23 mouse cellular contexts compared by ENCODE assay signal in genomic region chr2:146477491-146477890, GRCm38 (mm10). TPM values are rescaled to one million over a fixed set of nuclear protein-coding genes. Genes with fewer than 3 reads are reported as not detected.
DNase-seq lines count a peak whose midpoint lies in the region; TF ChIP-seq lines count a peak whose summit lies in the region.
"Had no signal": no experiment of that assay in that cellular context is flagged by ENCODE, and none has a peak within 500 bp of the region (broad histone marks: within the 10 kb centered on the region; RNA-seq: fewer than 3 reads in every experiment).

No protein-coding gene starts in this region.

- no peaks in the 10 kb centered on the region for H3K27me3 ChIP-seq in heart, embryonic 10.5 days (ENCODE audit: insufficient read depth, poor library complexity, severe bottlenecking)
- H3K27me3 ChIP-seq in thymus, adult 2 months (ENCODE audit: control insufficient read depth, insufficient read depth, low read length) = no peaks in the 10 kb centered on the region
- H3K27me3 ChIP-seq: CH12.LX; heart, embryonic 13.5 days; Patski had no signal

- WGBS in heart, embryonic 10.5 days = 90% methylated on average over 4 of the region's 4 CpGs
- WGBS in thymus, adult 2 months = 98% methylated on average over 4 of the region's 4 CpGs

- no peak for TF ChIP-seq POLR2A in thymus, adult 2 months (IDR thresholded peaks at IDR 0.05; ENCODE audit: control insufficient read depth, extremely low read depth, insufficient read depth, low read length, poor library complexity)

- peaks cover 4% of the 10 kb centered on the region; the same call in 1 of the 2 replicates for H3K4me1 ChIP-seq in heart, embryonic 10.5 days
- H3K4me1 ChIP-seq in thymus, adult 2 months (replicated peaks; ENCODE audit: control insufficient read depth, insufficient read depth, low read length) = no peaks in the 10 kb centered on the region

- H3K4me3 ChIP-seq in heart, embryonic 10.5 days = no peak overlapping the region
- H3K4me3 ChIP-seq in thymus, adult 2 months (ENCODE audit: control insufficient read depth, insufficient read depth, low read length) = no peak overlapping the region
- H3K4me3 ChIP-seq: heart, embryonic 13.5 days had no signal

- no peak for TF ChIP-seq CTCF in thymus, adult 2 months (IDR thresholded peaks at IDR 0.05; ENCODE audit: borderline replicate concordance, control insufficient read depth, extremely low read depth, insufficient read depth, low read length, poor library complexity)

- H3K9me3 ChIP-seq in heart, embryonic 10.5 days = no peaks in the 10 kb centered on the region
- H3K9me3 ChIP-seq: G1E; heart, embryonic 13.5 days had no signal

- H3K36me3 ChIP-seq in heart, embryonic 10.5 days = peaks cover 3% of the 10 kb centered on the region; the same call in 1 of the 2 replicates
- no peaks in the 10 kb centered on the region for H3K36me3 ChIP-seq in thymus, adult 2 months (ENCODE audit: control insufficient read depth, insufficient read depth, low read length)

- DNase-seq in cerebellum, adult 11 months = peak; percentile 8
- DNase-seq in cerebellum, postnatal 4 days (ENCODE audit: low spot score in 2 of 2) = no peak
- peak; percentile 78 for DNase-seq in heart, adult 11 months
- DNase-seq in heart, embryonic 10.5 days (ENCODE audit: low spot score) = no peak
- DNase-seq in cerebellum, postnatal 25 days = peak; percentile 21 to 23
- DNase-seq in thymus, adult 2 months = no peak
- DNase-seq in thymus, postnatal 14 days = no peak
- DNase-seq: adrenal gland, postnatal 10 days; adrenal gland, postnatal 36 days; B cell, adult 2 months; forebrain, postnatal 0 days; gastrocnemius, postnatal 10 days; heart, adult 18-20 months; heart, postnatal 14 days; heart, postnatal 4 days; kidney, adult 18-20 months; kidney, adult 9 months had no signal

- no peak overlapping the region; the same call in 1 of the 2 replicates for H3K27ac ChIP-seq in heart, embryonic 10.5 days
- H3K27ac ChIP-seq in thymus, adult 2 months (ENCODE audit: control insufficient read depth, insufficient read depth, low read length) = no peak overlapping the region
- H3K27ac ChIP-seq: heart, embryonic 13.5 days; hindbrain, embryonic 14.5 days; hindbrain, postnatal 0 days had no signal

RNA-seq across cellular contexts. Expression of gene Ralgapa2, which starts 34.7 kb away (rescaled TPM):
- polyA plus RNA-seq in heart, embryonic 10.5 days (2016; fragmentation: Nextera tagmentation; extraction: Ambion mirVana) = 8.9 and 11.5 TPM in 2 replicates
- polyA plus RNA-seq in thymus, adult 2 months (2012; rRNA removed) = 15.0 and 17.8 TPM in 2 replicates

Comparison
In these comparisons a context has a peak if more than half of its experiments do, and no peak if none do; other contexts are left out.
1. DNase-seq: peak in cerebellum, adult 11 months (single experiment), heart, adult 11 months (single experiment) and cerebellum, postnatal 25 days (2 of 2); none in cerebellum, postnatal 4 days (0 of 2), heart, embryonic 10.5 days (single experiment), thymus, adult 2 months (single experiment) and thymus, postnatal 14 days (single experiment).